Mouse (Mus musculus): ENCODE measurements around the gene Znrf1. TPM values are rescaled to one million over a fixed set of nuclear protein-coding genes. Genes with fewer than 3 reads are reported as not detected.
A peak's percentile ranks its signal among the peaks of the same experiment; 100 is the strongest.

The Znrf1 gene
- polyA plus RNA-seq, 1 experiment from 2014 or later: 104 TPM

GRCm38 (mm10) chr8:111594044-111594840 lies 58.3 kb downstream of the Znrf1 start:
- WGBS: 80% methylated on average over 3 of the region's 3 CpGs
- H3K4me3 ChIP-seq: no peak overlapping the region
- no peak overlapping the region for H3K4me2 ChIP-seq (replicated peaks)
- ATAC-seq (ENCODE audit: low FRiP score): no peak
- peaks cover 50% of the 10 kb centered on the region for H3K4me1 ChIP-seq
- H3K27ac ChIP-seq: no peak overlapping the region
- no peaks in the 10 kb centered on the region for H3K36me3 ChIP-seq
- H3K9me3 ChIP-seq (replicated peaks): no peaks in the 10 kb centered on the region
- no peak overlapping the region for H3K9ac ChIP-seq
- no peaks in the 10 kb centered on the region for H3K27me3 ChIP-seq

GRCm38 (mm10) chr8:111594951-111595350 lies 59.1 kb downstream of the Znrf1 start:
- Histone ChIP-seq H3K4me1 (peaks cover 50% of the 10 kb centered on the region), H3K9me3 (replicated peaks) (no peaks in the 10 kb centered on the region)
- WGBS: 96% methylated on average over 2 of the region's 2 CpGs

GRCm38 (mm10) chr8:111595712-111596484 lies 60.0 kb downstream of the Znrf1 start:
- Histone ChIP-seq H3K4me1 (peaks cover 50% of the 10 kb centered on the region), H3K27ac (peak overlapping the region; percentile 4; the same call in 1 of the 2 replicates), H3K36me3 (no peaks in the 10 kb centered on the region), H3K4me2 (replicated peaks) (no peak overlapping the region), H3K4me3 (no peak overlapping the region), H3K9ac (no peak overlapping the region), H3K9me3 (replicated peaks) (no peaks in the 10 kb centered on the region), H3K27me3 (no peaks in the 10 kb centered on the region)
- ATAC-seq (ENCODE audit: low FRiP score): no peak
- 89% methylated on average over 15 of the region's 15 CpGs for WGBS

More at GRCm38 (mm10) chr8:111594951-111595350, 59.1 kb downstream of the Znrf1 start:
- no peak overlapping the region for H3K9ac ChIP-seq
- no peaks in the 10 kb centered on the region for H3K36me3 ChIP-seq
- no peak for ATAC-seq (ENCODE audit: low FRiP score)
- H3K27ac ChIP-seq: no peak overlapping the region; the same call in 1 of the 2 replicates
- H3K27me3 ChIP-seq: no peaks in the 10 kb centered on the region
- H3K4me2 ChIP-seq (replicated peaks): no peak overlapping the region
- H3K4me3 ChIP-seq: no peak overlapping the region

- Histone ChIP-seq H3K36me3 (no peaks in the 10 kb centered on the region), H3K4me2 (replicated peaks) (no peak overlapping the region), H3K4me1 (peaks cover 50% of the 10 kb centered on the region), H3K27ac (0 out of 2 replicates have a peak overlapping the region, but pooled peaks have one; percentile 18), H3K9ac (no peak overlapping the region), H3K4me3 (no peak overlapping the region), H3K9me3 (replicated peaks) (no peaks in the 10 kb centered on the region), H3K27me3 (no peaks in the 10 kb centered on the region)
- WGBS: 65% methylated on average over 3 of the region's 3 CpGs
- ATAC-seq (ENCODE audit: low FRiP score): no peak
These were observed 60.6 kb downstream of the Znrf1 start for GRCm38 (mm10) chr8:111596485-111596821.

- Histone ChIP-seq H3K4me1 (peaks cover 43% of the 10 kb centered on the region), H3K27me3 (no peaks in the 10 kb centered on the region), H3K9ac (no peak overlapping the region), H3K27ac (0 out of 2 replicates have a peak overlapping the region, but pooled peaks have one; percentile 40), H3K4me2 (replicated peaks) (no peak overlapping the region), H3K4me3 (no peak overlapping the region), H3K9me3 (replicated peaks) (no peaks in the 10 kb centered on the region), H3K36me3 (no peaks in the 10 kb centered on the region)
- WGBS: 64% methylated on average over 1 of the region's 1 CpGs
- ATAC-seq (ENCODE audit: low FRiP score): no peak
These were observed 61.4 kb downstream of the Znrf1 start for GRCm38 (mm10) chr8:111597310-111597709.

- H3K4me2 ChIP-seq (replicated peaks): no peak overlapping the region
- H3K4me3 ChIP-seq: no peak overlapping the region
- H3K27me3 ChIP-seq: no peaks in the 10 kb centered on the region
- H3K9ac ChIP-seq: no peak overlapping the region
- WGBS: 79% methylated on average over 9 of the region's 9 CpGs
- no peaks in the 10 kb centered on the region for H3K36me3 ChIP-seq
- peaks cover 22% of the 10 kb centered on the region for H3K4me1 ChIP-seq
- ATAC-seq (ENCODE audit: low FRiP score): no peak
- H3K27ac ChIP-seq: no peak overlapping the region
- no peaks in the 10 kb centered on the region for H3K9me3 ChIP-seq (replicated peaks)
These were observed 64.0 kb downstream of the Znrf1 start for GRCm38 (mm10) chr8:111599707-111600444.

- no peak for ATAC-seq (ENCODE audit: low FRiP score)
These were observed 66.2 kb downstream of the Znrf1 start for GRCm38 (mm10) chr8:111602050-111602449.

GRCm38 (mm10) chr8:111604986-111605385 lies 69.1 kb downstream of the Znrf1 start:
- Histone ChIP-seq H3K4me3 (no peak overlapping the region), H3K27ac (no peak overlapping the region), H3K9me3 (replicated peaks) (no peaks in the 10 kb centered on the region), H3K27me3 (no peaks in the 10 kb centered on the region), H3K4me2 (replicated peaks) (no peak overlapping the region), H3K36me3 (no peaks in the 10 kb centered on the region), H3K4me1 (0 out of 2 replicates have a peak, but pooled peaks cover 2% of the 10 kb centered on the region), H3K9ac (no peak overlapping the region)
- WGBS: 90% methylated on average over 2 of the region's 2 CpGs
- ATAC-seq (ENCODE audit: low FRiP score): no peak

More at GRCm38 (mm10) chr8:111602050-111602449, 66.2 kb downstream of the Znrf1 start:
- Histone ChIP-seq H3K36me3 (no peaks in the 10 kb centered on the region), H3K4me1 (peaks cover 7% of the 10 kb centered on the region), H3K9me3 (replicated peaks) (no peaks in the 10 kb centered on the region), H3K27me3 (no peaks in the 10 kb centered on the region), H3K27ac (no peak overlapping the region), H3K9ac (no peak overlapping the region), H3K4me2 (replicated peaks) (no peak overlapping the region), H3K4me3 (no peak overlapping the region)
- WGBS: 96% methylated on average over 4 of the region's 4 CpGs

GRCm38 (mm10) chr8:111606961-111607360 lies 71.1 kb downstream of the Znrf1 start:
- Histone ChIP-seq H3K9me3 (replicated peaks) (no peaks in the 10 kb centered on the region), H3K36me3 (peaks cover 8% of the 10 kb centered on the region; the same call in 1 of the 2 replicates), H3K4me1 (0 out of 2 replicates have a peak, but pooled peaks cover 2% of the 10 kb centered on the region), H3K27ac (no peak overlapping the region), H3K27me3 (no peaks in the 10 kb centered on the region), H3K9ac (no peak overlapping the region), H3K4me3 (no peak overlapping the region), H3K4me2 (replicated peaks) (no peak overlapping the region)
- no peak for ATAC-seq (ENCODE audit: low FRiP score)
- 87% methylated on average over 9 of the region's 9 CpGs for WGBS

- WGBS: 96% methylated on average over 7 of the region's 7 CpGs
- Histone ChIP-seq H3K36me3 (peaks cover 12% of the 10 kb centered on the region), H3K9me3 (replicated peaks) (no peaks in the 10 kb centered on the region), H3K4me3 (no peak overlapping the region), H3K4me2 (replicated peaks) (no peak overlapping the region), H3K27ac (no peak overlapping the region), H3K9ac (no peak overlapping the region), H3K4me1 (0 out of 2 replicates have a peak, but pooled peaks cover 2% of the 10 kb centered on the region), H3K27me3 (no peaks in the 10 kb centered on the region)
- ATAC-seq (ENCODE audit: low FRiP score): no peak
These were observed 71.5 kb downstream of the Znrf1 start for GRCm38 (mm10) chr8:111607414-111607813.

- Histone ChIP-seq H3K9me3 (replicated peaks) (no peaks in the 10 kb centered on the region), H3K27me3 (no peaks in the 10 kb centered on the region), H3K36me3 (peaks cover 21% of the 10 kb centered on the region), H3K27ac (no peak overlapping the region), H3K9ac (no peak overlapping the region), H3K4me3 (no peak overlapping the region), H3K4me1 (0 out of 2 replicates have a peak, but pooled peaks cover 5% of the 10 kb centered on the region), H3K4me2 (replicated peaks) (no peak overlapping the region)
- 90% methylated on average over 5 of the region's 5 CpGs for WGBS
- ATAC-seq (ENCODE audit: low FRiP score): no peak
These were observed 77.3 kb downstream of the Znrf1 start for GRCm38 (mm10) chr8:111613181-111613580.
